Mouse (Mus musculus) megakaryocyte, embryonic 14.5 days (primary cell): ENCODE data around the gene Phactr3.

Source experiments
- FLI1 ChIP-seq: IDR thresholded peaks from 2 replicates; pipeline ENCODE4 v1.6.1; 2012; ENCODE audit warnings: low read length, inconsistent platforms, mixed read lengths
- GATA1 ChIP-seq: IDR thresholded peaks from 3 replicates; pipeline ENCODE4 v1.6.1; 2012; ENCODE audit warnings: mixed read lengths, low read length, inconsistent platforms, borderline replicate concordance

DNA sequence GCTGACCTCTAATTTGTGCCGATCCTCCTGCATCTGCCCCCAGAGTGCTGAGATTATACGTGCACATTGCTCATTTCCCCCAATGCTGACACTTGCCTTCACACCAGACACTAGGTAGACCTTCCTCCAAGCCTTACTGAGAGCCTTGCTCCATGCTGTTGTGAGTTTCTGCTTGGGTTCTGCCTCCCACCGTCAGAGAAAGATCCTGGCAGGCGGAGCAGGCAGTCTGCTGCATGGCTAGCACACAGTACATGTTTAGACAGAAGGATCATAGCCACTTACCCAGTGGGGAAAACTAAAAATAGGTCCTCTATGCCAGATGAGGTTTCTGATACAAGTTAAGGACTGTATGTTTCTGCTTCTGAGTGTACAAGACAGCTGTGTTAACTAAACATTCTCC lies 10.4 kb downstream of the Phactr3 start:
- no peak for TF ChIP-seq GATA1
- no peak for TF ChIP-seq FLI1
